In genomic region chr4:115059871-115060270, GRCm38 (mm10) we compare ENCODE assay signal across 8 mouse cellular contexts. TPM values are rescaled to one million over a fixed set of nuclear protein-coding genes. Genes with fewer than 3 reads are reported as not detected.
DNase-seq lines count a peak whose midpoint lies in the region; ATAC-seq lines count a peak whose summit lies in the region.

No protein-coding gene starts in this region.

- H3K36me3 ChIP-seq in forebrain, embryonic 10.5 days (replicated peaks), result no peaks in the 10 kb centered on the region
- H3K36me3 ChIP-seq in forebrain, embryonic 16.5 days (ENCODE audit: control insufficient read depth, insufficient read depth), result no peaks in the 10 kb centered on the region
- no peaks in the 10 kb centered on the region for H3K36me3 ChIP-seq in heart, embryonic 11.5 days (ENCODE audit: control insufficient read depth, insufficient read depth, low read length)
- no peaks in the 10 kb centered on the region for H3K36me3 ChIP-seq in midbrain, embryonic 11.5 days (ENCODE audit: control insufficient read depth, insufficient read depth, low read length)

- no peaks in the 10 kb centered on the region for H3K9me3 ChIP-seq in forebrain, embryonic 10.5 days
- H3K9me3 ChIP-seq in forebrain, embryonic 16.5 days (ENCODE audit: control insufficient read depth, low read length), result no peaks in the 10 kb centered on the region
- no peaks in the 10 kb centered on the region for H3K9me3 ChIP-seq in heart, embryonic 11.5 days (replicated peaks; ENCODE audit: control insufficient read depth, low read length)
- H3K9me3 ChIP-seq in midbrain, embryonic 11.5 days (ENCODE audit: control insufficient read depth, low read length), result no peaks in the 10 kb centered on the region

- no peak overlapping the region for H3K4me2 ChIP-seq in forebrain, embryonic 16.5 days (ENCODE audit: low read length)
- peak overlapping the region; percentile 75 for H3K4me2 ChIP-seq in heart, embryonic 11.5 days
- H3K4me2 ChIP-seq in midbrain, embryonic 11.5 days, result peak overlapping the region; percentile 11; the same call in 1 of the 2 replicates

- DNase-seq in forebrain, embryonic 10.5 days (ENCODE audit: extremely low spot score, low spot score), result peak; percentile 40
- DNase-seq in kidney, postnatal 10 days, result peak; percentile 46
- peak; percentile 92 for DNase-seq in midbrain, embryonic 11.5 days (ENCODE audit: low spot score, missing footprints)
- DNase-seq in cerebellum, postnatal 4 days (ENCODE audit: low spot score in 2 of 2), result no peak
- DNase-seq in frontal cortex, postnatal 36 days (ENCODE audit: low spot score in 2 of 2), result no peak
- DNase-seq in adrenal gland, postnatal 4 days (ENCODE audit: low spot score in 2 of 2), result no peak

- H3K4me3 ChIP-seq in forebrain, embryonic 10.5 days, result peak overlapping the region; percentile 44; the same call in 1 of the 2 replicates
- H3K4me3 ChIP-seq in forebrain, embryonic 16.5 days (replicated peaks; ENCODE audit: low read length), result no peak overlapping the region
- H3K4me3 ChIP-seq in heart, embryonic 11.5 days (ENCODE audit: low read depth, low read length), result peak overlapping the region; percentile 56
- H3K4me3 ChIP-seq in midbrain, embryonic 11.5 days (ENCODE audit: low read depth, low read length), result peak overlapping the region; percentile 29

- H3K9ac ChIP-seq in forebrain, embryonic 16.5 days (replicated peaks; ENCODE audit: low read depth, low read length), result no peak overlapping the region
- peak overlapping the region; percentile 90 for H3K9ac ChIP-seq in heart, embryonic 11.5 days (ENCODE audit: low read depth, low read length)
- H3K9ac ChIP-seq in midbrain, embryonic 11.5 days (ENCODE audit: low read length), result peak overlapping the region; percentile 47

- H3K27me3 ChIP-seq in forebrain, embryonic 10.5 days (ENCODE audit: poor library complexity, severe bottlenecking), result peaks cover 100% of the 10 kb centered on the region
- H3K27me3 ChIP-seq in forebrain, embryonic 16.5 days (replicated peaks; ENCODE audit: control insufficient read depth, insufficient read depth, low read length), result peaks cover 68% of the 10 kb centered on the region
- peaks cover 86% of the 10 kb centered on the region for H3K27me3 ChIP-seq in heart, embryonic 11.5 days (ENCODE audit: control insufficient read depth, insufficient read depth, low read length)
- H3K27me3 ChIP-seq in midbrain, embryonic 11.5 days (ENCODE audit: control insufficient read depth, insufficient read depth, low read length), result peaks cover 100% of the 10 kb centered on the region

- H3K4me1 ChIP-seq in forebrain, embryonic 10.5 days, result peaks cover 44% of the 10 kb centered on the region
- H3K4me1 ChIP-seq in forebrain, embryonic 16.5 days (replicated peaks; ENCODE audit: control insufficient read depth, insufficient read depth, low read length), result peaks cover 25% of the 10 kb centered on the region
- peaks cover 14% of the 10 kb centered on the region for H3K4me1 ChIP-seq in heart, embryonic 11.5 days (ENCODE audit: control insufficient read depth, insufficient read depth, low read length)
- H3K4me1 ChIP-seq in midbrain, embryonic 11.5 days (ENCODE audit: control insufficient read depth, insufficient read depth, low read length), result peaks cover 18% of the 10 kb centered on the region

- under 1% methylated on average over 12 of the region's 12 CpGs for whole genome bisulfite sequencing in forebrain, embryonic 10.5 days
- WGBS in forebrain, embryonic 16.5 days, result 7% methylated on average over 12 of the region's 12 CpGs
- 7% methylated on average over 12 of the region's 12 CpGs for WGBS in heart, embryonic 11.5 days (ENCODE audit: insufficient replicate concordance)
- WGBS in midbrain, embryonic 11.5 days, result 1% methylated on average over 12 of the region's 12 CpGs

- no peak for ATAC-seq in forebrain, embryonic 16.5 days
- ATAC-seq in heart, embryonic 11.5 days (replicated peaks; ENCODE audit: insufficient number of reproducible peaks, low FRiP score, low TSS enrichment), result no peak
- no peak for ATAC-seq in midbrain, embryonic 11.5 days (ENCODE audit: low FRiP score)

- peak overlapping the region; percentile 82; the same call in 1 of the 2 replicates for H3K27ac ChIP-seq in forebrain, embryonic 10.5 days
- no peak overlapping the region for H3K27ac ChIP-seq in forebrain, embryonic 16.5 days (ENCODE audit: low read length)
- peak overlapping the region; percentile 88 for H3K27ac ChIP-seq in heart, embryonic 11.5 days (ENCODE audit: low read depth, low read length)
- peak overlapping the region; percentile 59 for H3K27ac ChIP-seq in midbrain, embryonic 11.5 days (ENCODE audit: low read depth, low read length)

RNA-seq across cellular contexts. Expression of gene Tal1, which starts 3.6 kb away (rescaled TPM):
- polyA plus RNA-seq in forebrain, embryonic 10.5 days (2016; fragmentation: Nextera tagmentation; extraction: Ambion mirVana), result 1.5 and 2.2 TPM in 2 replicates
- polyA plus RNA-seq in forebrain, embryonic 16.5 days (2015; fragmentation: Nextera tagmentation; extraction: Ambion mirVana), result 0.25 and 0.62 TPM in 2 replicates
- 10.1 and 14.1 TPM in 2 replicates for polyA plus RNA-seq in heart, embryonic 11.5 days (2014; fragmentation: Nextera tagmentation; extraction: Ambion mirVana)
- 18.4 and 19.8 TPM in 2 replicates for polyA plus RNA-seq in midbrain, embryonic 11.5 days (2014; fragmentation: Nextera tagmentation; extraction: Ambion mirVana)
- total RNA-seq in adrenal gland, postnatal 4 days (2021), result 10 to 100 TPM in 1 of 2 experiments, 1 to 10 TPM in 1; 6.3 to 11.3 TPM

RNA-seq across cellular contexts. Expression of gene Pdzk1ip1, which starts 28.6 kb away (rescaled TPM):
- 7.4 and 12.6 TPM in 2 replicates for polyA plus RNA-seq in forebrain, embryonic 10.5 days (2016; fragmentation: Nextera tagmentation; extraction: Ambion mirVana)
- polyA plus RNA-seq in forebrain, embryonic 16.5 days (2015; fragmentation: Nextera tagmentation; extraction: Ambion mirVana), result 0.46 and 1.2 TPM in 2 replicates
- polyA plus RNA-seq in heart, embryonic 11.5 days (2014; fragmentation: Nextera tagmentation; extraction: Ambion mirVana), result 57.3 and 66.1 TPM in 2 replicates
- polyA plus RNA-seq in midbrain, embryonic 11.5 days (2014; fragmentation: Nextera tagmentation; extraction: Ambion mirVana), result 14.6 and 16.6 TPM in 2 replicates
- 10 to 100 TPM in 1 of 2 experiments, 1 to 10 TPM in 1; 3.2 to 46.4 TPM for total RNA-seq in adrenal gland, postnatal 4 days (2021)

RNA-seq across cellular contexts. Expression of gene Stil, which starts 59.9 kb away (rescaled TPM):
- 22.0 and 24.3 TPM in 2 replicates for polyA plus RNA-seq in forebrain, embryonic 10.5 days (2016; fragmentation: Nextera tagmentation; extraction: Ambion mirVana)
- 4.9 and 6.4 TPM in 2 replicates for polyA plus RNA-seq in forebrain, embryonic 16.5 days (2015; fragmentation: Nextera tagmentation; extraction: Ambion mirVana)
- polyA plus RNA-seq in heart, embryonic 11.5 days (2014; fragmentation: Nextera tagmentation; extraction: Ambion mirVana), result 15.1 and 15.3 TPM in 2 replicates
- polyA plus RNA-seq in midbrain, embryonic 11.5 days (2014; fragmentation: Nextera tagmentation; extraction: Ambion mirVana), result 19.7 and 24.8 TPM in 2 replicates
- total RNA-seq in adrenal gland, postnatal 4 days (2021), result 1 to 10 TPM; 6.5 to 7.1 TPM

Comparison
In these comparisons a context has a peak if more than half of its experiments do, and no peak if none do; other contexts are left out.
1. DNase-seq: peak in forebrain, embryonic 10.5 days (single experiment), kidney, postnatal 10 days (single experiment) and midbrain, embryonic 11.5 days (single experiment); none in cerebellum, postnatal 4 days (0 of 2), frontal cortex, postnatal 36 days (0 of 2) and adrenal gland, postnatal 4 days (0 of 2).